10 mouse cellular contexts compared by ENCODE assay signal in genomic region chr17:80221890-80222628, GRCm38 (mm10). TPM values are rescaled to one million over a fixed set of nuclear protein-coding genes. Genes with fewer than 3 reads are reported as not detected.
DNase-seq lines count a peak whose midpoint lies in the region; ATAC-seq lines count a peak whose summit lies in the region.
"Had no signal": no experiment of that assay in that cellular context is flagged by ENCODE, and none has a peak within 500 bp of the region (broad histone marks: within the 10 kb centered on the region; RNA-seq: fewer than 3 reads in every experiment).

No protein-coding gene starts in this region.

- H3K27ac ChIP-seq in forebrain, embryonic 14.5 days (ENCODE audit: low read depth, low read length): no peak overlapping the region
- H3K27ac ChIP-seq in forebrain, embryonic 15.5 days (replicated peaks): no peak overlapping the region

- no peak for ATAC-seq in forebrain, embryonic 14.5 days
- ATAC-seq in forebrain, embryonic 15.5 days (replicated peaks): no peak

- no peak overlapping the region for H3K4me2 ChIP-seq in forebrain, embryonic 14.5 days (ENCODE audit: low read length)
- H3K4me2 ChIP-seq in forebrain, embryonic 15.5 days (replicated peaks): no peak overlapping the region

- no peak overlapping the region for H3K4me3 ChIP-seq in forebrain, embryonic 14.5 days (ENCODE audit: low read depth, low read length)
- no peak overlapping the region for H3K4me3 ChIP-seq in forebrain, embryonic 15.5 days

- 68% methylated on average over 3 of the region's 3 CpGs for WGBS in forebrain, embryonic 14.5 days
- WGBS in forebrain, embryonic 15.5 days: 68% methylated on average over 3 of the region's 3 CpGs

- peaks cover 3% of the 10 kb centered on the region; the same call in 1 of the 2 replicates for H3K4me1 ChIP-seq in forebrain, embryonic 14.5 days (ENCODE audit: control insufficient read depth, insufficient read depth, low read length)
- H3K4me1 ChIP-seq in forebrain, embryonic 15.5 days: peaks cover 9% of the 10 kb centered on the region

- H3K9ac ChIP-seq in forebrain, embryonic 14.5 days (ENCODE audit: low read length): no peak overlapping the region
- H3K9ac ChIP-seq in forebrain, embryonic 15.5 days (replicated peaks): no peak overlapping the region

- H3K27me3 ChIP-seq in forebrain, embryonic 14.5 days (replicated peaks; ENCODE audit: control insufficient read depth, insufficient read depth, low read length): no peaks in the 10 kb centered on the region
- H3K27me3 ChIP-seq in forebrain, embryonic 15.5 days: no peaks in the 10 kb centered on the region

- DNase-seq in forebrain, embryonic 14.5 days (ENCODE audit: low spot score): peak; percentile 13
- peak; percentile 23 for DNase-seq in lung, postnatal 10 days
- no peak for DNase-seq in lung, postnatal 36 days
- peak; percentile 33 for DNase-seq in kidney, postnatal 10 days
- peak; percentile 46 for DNase-seq in thymus, postnatal 14 days
- DNase-seq in ovary, postnatal 10 days (ENCODE audit: low spot score): no peak
- no peak for DNase-seq in gastrocnemius, adult 18-20 months (ENCODE audit: low spot score)

- no peaks in the 10 kb centered on the region for H3K9me3 ChIP-seq in forebrain, embryonic 14.5 days (replicated peaks; ENCODE audit: control insufficient read depth, low read length)
- no peaks in the 10 kb centered on the region for H3K9me3 ChIP-seq in forebrain, embryonic 15.5 days

- H3K36me3 ChIP-seq in forebrain, embryonic 14.5 days (ENCODE audit: control insufficient read depth, insufficient read depth, low read length): no peaks in the 10 kb centered on the region
- no peaks in the 10 kb centered on the region for H3K36me3 ChIP-seq in forebrain, embryonic 15.5 days

RNA-seq across cellular contexts. Expression of gene Gemin6, which starts 2.2 kb away (rescaled TPM):
- 30.1 and 34.4 TPM in 2 replicates for polyA plus RNA-seq in forebrain, embryonic 14.5 days (2014; fragmentation: Nextera tagmentation; extraction: Ambion mirVana)
- 24.9 and 25.8 TPM in 2 replicates for polyA plus RNA-seq in forebrain, embryonic 15.5 days (2015; fragmentation: Nextera tagmentation; extraction: Ambion mirVana)
- 1 to 10 TPM; 7.1 to 7.8 TPM for total RNA-seq in gastrocnemius, adult 18-20 months (2021)

RNA-seq across cellular contexts. Expression of gene Ttc39d, which starts 14.8 kb away (rescaled TPM):
- 0.11 and 0.15 TPM in 2 replicates for polyA plus RNA-seq in forebrain, embryonic 14.5 days (2014; fragmentation: Nextera tagmentation; extraction: Ambion mirVana)
- 0.14 TPM in 1 of 2 replicates, not detected in the other for polyA plus RNA-seq in forebrain, embryonic 15.5 days (2015; fragmentation: Nextera tagmentation; extraction: Ambion mirVana)
- not detected for total RNA-seq in gastrocnemius, adult 18-20 months (2021)
- total RNA-seq: hematopoietic stem cell, adult 5-6 weeks had no signal
- polyA plus RNA-seq: small intestine, adult 2 months had no signal

RNA-seq across cellular contexts. Expression of gene Srsf7, which starts 15.0 kb away (rescaled TPM):
- polyA plus RNA-seq in forebrain, embryonic 14.5 days (2014; fragmentation: Nextera tagmentation; extraction: Ambion mirVana): 664 and 688 TPM in 2 replicates
- 583 TPM in 2 replicates for polyA plus RNA-seq in forebrain, embryonic 15.5 days (2015; fragmentation: Nextera tagmentation; extraction: Ambion mirVana)
- 10 to 100 TPM; 26.3 to 31.9 TPM for total RNA-seq in gastrocnemius, adult 18-20 months (2021)

Comparison
In these comparisons a context has a peak if more than half of its experiments do, and no peak if none do; other contexts are left out.
1. DNase-seq: peak in forebrain, embryonic 14.5 days (single experiment), lung, postnatal 10 days (single experiment), kidney, postnatal 10 days (single experiment) and thymus, postnatal 14 days (single experiment); none in lung, postnatal 36 days (single experiment), ovary, postnatal 10 days (single experiment) and gastrocnemius, adult 18-20 months (single experiment).